Mouse (Mus musculus) inflammation-experienced regulatory T-cells, adult 6 months (primary cell): ENCODE results near the gene Cfap298. TPM values are rescaled to one million over a fixed set of nuclear protein-coding genes. Genes with fewer than 3 reads are reported as not detected.

Experiments used
- ATAC-seq: one replicate; pipeline ENCODE4 v1.8.0; 2017
- polyA plus RNA-seq, 3 experiments: library from polyadenylated mRNA; unstranded; fragments of 100-300 nt; shearing (Covaris generic); gene quantifications; one replicate each; pipeline ENCODE4 v1.2.1; 2017

Gene Cfap298
- polyA plus RNA-seq, 3 experiments from 2014 or later = 25.3 to 32.2 (median 26.2) TPM

GRCm38 (mm10) chr16:90910855-90911533, 23.9 kb downstream of the Cfap298 start:
- no peak for ATAC-seq

GRCm38 (mm10) chr16:90907250-90907649, 27.7 kb downstream of the Cfap298 start:
- no peak for ATAC-seq

- ATAC-seq = no peak
These were observed 31.6 kb downstream of the Cfap298 start for GRCm38 (mm10) chr16:90903300-90903699.

- no peak for ATAC-seq
These were observed 33.5 kb downstream of the Cfap298 start for GRCm38 (mm10) chr16:90901364-90901763.

GRCm38 (mm10) chr16:90899498-90899897, 35.4 kb downstream of the Cfap298 start:
- ATAC-seq = no peak

GRCm38 (mm10) chr16:90897651-90898050, 37.3 kb downstream of the Cfap298 start:
- ATAC-seq = no peak

GRCm38 (mm10) chr16:90893792-90894191, 41.1 kb downstream of the Cfap298 start:
- peak; percentile 52 for ATAC-seq

- no peak for ATAC-seq
These were observed 41.9 kb downstream of the Cfap298 start for GRCm38 (mm10) chr16:90893019-90893418.

GRCm38 (mm10) chr16:90892081-90892480, 42.8 kb downstream of the Cfap298 start:
- ATAC-seq = no peak

- ATAC-seq = no peak
These were observed 43.3 kb downstream of the Cfap298 start for GRCm38 (mm10) chr16:90891601-90892000.

GRCm38 (mm10) chr16:90890683-90891082, 44.2 kb downstream of the Cfap298 start:
- ATAC-seq = no peak

GRCm38 (mm10) chr16:90885781-90886565, 48.9 kb downstream of the Cfap298 start:
- no peak for ATAC-seq

- ATAC-seq = no peak
These were observed 49.6 kb downstream of the Cfap298 start for GRCm38 (mm10) chr16:90885351-90885750.

- no peak for ATAC-seq
These were observed 52.4 kb downstream of the Cfap298 start for GRCm38 (mm10) chr16:90882501-90882977.

GRCm38 (mm10) chr16:90878135-90878860, 56.6 kb downstream of the Cfap298 start:
- ATAC-seq = no peak

Other genes starting within 250 kb of the Cfap298 start
- 10 to 100 TPM; 50.4 to 81.3 (median 50.9) TPM for gene Mis18a, start 207.7 kb downstream of the Cfap298 start, polyA plus RNA-seq
- not detected for gene Mrap, start 196.9 kb downstream of the Cfap298 start, polyA plus RNA-seq
- 1 to 10 TPM; 3.0 to 6.2 (median 4.3) TPM for gene Urb1, start 124.7 kb downstream of the Cfap298 start, polyA plus RNA-seq
- gene Eva1c, start 108.4 kb downstream of the Cfap298 start, polyA plus RNA-seq = not detected
- gene Synj1, start 76.2 kb upstream of the Cfap298 start, polyA plus RNA-seq = 10 to 100 TPM; 31.5 to 33.9 (median 33.2) TPM
- 100 to 1,000 TPM in 2 of 3 experiments, 10 to 100 TPM in 1; 70.7 to 130 (median 118) TPM for gene Paxbp1, start 109.4 kb upstream of the Cfap298 start, polyA plus RNA-seq
- 1 to 10 TPM in 1 of 3 experiments, under 1 TPM in 2; 0.26 to 1.1 (median 0.36) TPM for gene 4932438H23Rik, start 160.0 kb upstream of the Cfap298 start, polyA plus RNA-seq